Mouse (Mus musculus): ENCODE measurements around the gene Cyp2d11. TPM values are rescaled to one million over a fixed set of nuclear protein-coding genes. Genes with fewer than 3 reads are reported as not detected.
A peak's percentile ranks its signal among the peaks of the same experiment; 100 is the strongest.

Cyp2d11 gene
- polyA plus RNA-seq, 2 experiments, result not detected

DNA sequence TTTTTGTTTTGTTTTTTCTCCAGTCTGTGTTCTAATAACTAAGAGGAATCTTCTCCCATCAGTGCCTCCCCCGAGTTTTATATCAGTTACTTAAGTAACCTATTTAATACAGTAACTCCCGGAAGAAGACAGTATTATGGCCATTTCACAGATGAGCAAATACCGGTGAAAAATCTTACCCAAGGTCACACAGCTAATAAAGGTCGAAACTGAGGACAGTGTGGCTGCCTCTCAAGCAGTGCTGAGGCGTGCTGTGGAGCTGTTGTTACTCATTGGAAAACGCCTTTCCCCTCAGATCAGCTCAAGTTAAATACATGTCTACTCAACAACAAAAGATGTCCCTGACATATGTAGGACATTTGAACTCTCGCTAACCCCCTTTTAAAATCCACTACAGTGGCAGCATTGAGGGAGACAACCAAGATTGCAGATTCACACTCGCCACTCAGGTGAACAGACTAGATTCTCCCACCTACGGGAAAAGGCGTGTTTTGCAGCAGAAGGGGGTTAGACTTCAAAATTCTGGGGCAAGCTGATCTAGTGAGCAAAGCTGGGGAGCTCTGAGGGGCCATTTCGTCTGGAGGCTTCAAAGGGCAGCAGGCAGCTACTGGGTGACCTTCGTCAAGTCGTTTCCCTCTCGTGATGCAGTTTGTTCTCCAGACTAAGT, 40.6 kb downstream of the Cyp2d11 start:
- Histone ChIP-seq H3K4me2 (replicated peaks; ENCODE audit: low read depth, low read length, severe bottlenecking) (peak overlapping the region; percentile 83), H3K27me3 (ENCODE audit: control insufficient read depth, insufficient read depth, low read length) (no peaks in the 10 kb centered on the region), H3K4me3 (replicated peaks; ENCODE audit: low read length) (peak overlapping the region; percentile 71), H3K9me3 (ENCODE audit: control insufficient read depth, low read length) (no peaks in the 10 kb centered on the region), H3K36me3 (ENCODE audit: control insufficient read depth, insufficient read depth, low read length) (peaks cover 29% of the 10 kb centered on the region), H3K27ac (replicated peaks; ENCODE audit: low read depth, low read length) (0 out of 2 replicates have a peak overlapping the region, but pooled peaks have one; percentile 67), H3K9ac (ENCODE audit: low read depth, low read length, severe bottlenecking) (peak overlapping the region; percentile 89), H3K4me1 (ENCODE audit: control insufficient read depth, insufficient read depth, low read length) (peaks cover 15% of the 10 kb centered on the region)
- ATAC-seq (ENCODE audit: low FRiP score, low read depth) (no peak), DNase-seq (ENCODE audit: low spot score) (no peak)
- no peak for TF ChIP-seq POLR2A (IDR thresholded peaks at IDR 0.05; ENCODE audit: borderline replicate concordance, extremely low read depth, insufficient read depth, insufficient read length)
- WGBS, result 28% methylated on average over 14 of the region's 14 CpGs

DNA sequence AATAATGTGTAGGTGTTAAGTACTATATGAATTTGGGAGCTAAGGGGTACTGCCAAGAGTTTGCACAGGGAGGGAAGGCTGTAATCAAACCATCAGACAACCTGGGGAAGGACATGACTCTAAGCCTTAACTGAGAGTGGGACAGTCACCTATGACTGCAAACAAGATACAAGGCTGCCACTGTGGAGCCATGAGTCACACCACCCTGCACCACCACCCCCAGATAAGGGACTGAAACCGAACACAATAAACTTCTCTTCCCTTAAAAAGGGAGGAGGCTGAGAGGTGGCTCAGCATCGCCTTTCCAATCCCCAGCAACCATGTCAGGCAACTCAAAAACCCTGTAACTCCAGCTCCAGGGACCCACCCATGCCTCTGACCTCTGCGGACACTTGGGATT, 42.3 kb downstream of the Cyp2d11 start:
- WGBS, result 77% methylated on average over 3 of the region's 3 CpGs
- no peak for ATAC-seq (ENCODE audit: low FRiP score, low read depth)
- no peak for TF ChIP-seq POLR2A (IDR thresholded peaks at IDR 0.05; ENCODE audit: borderline replicate concordance, extremely low read depth, insufficient read depth, insufficient read length)

GRCm38 (mm10) chr15:82350349-82350748, 43.5 kb downstream of the Cyp2d11 start:
- no peak overlapping the region for H3K4me3 ChIP-seq (replicated peaks; ENCODE audit: low read length)
- ATAC-seq (ENCODE audit: low FRiP score, low read depth) (no peak), DNase-seq (ENCODE audit: low spot score) (no peak)
- H3K27ac ChIP-seq (replicated peaks; ENCODE audit: low read depth, low read length), result no peak overlapping the region
- TF ChIP-seq POLR2A (IDR thresholded peaks at IDR 0.05; ENCODE audit: borderline replicate concordance, extremely low read depth, insufficient read depth, insufficient read length), result no peak
- H3K9me3 ChIP-seq (ENCODE audit: control insufficient read depth, low read length), result no peaks in the 10 kb centered on the region
- 87% methylated on average over 4 of the region's 4 CpGs for WGBS
- H3K27me3 ChIP-seq (ENCODE audit: control insufficient read depth, insufficient read depth, low read length), result no peaks in the 10 kb centered on the region
- no peak overlapping the region for H3K4me2 ChIP-seq (replicated peaks; ENCODE audit: low read depth, low read length, severe bottlenecking)
- peaks cover 35% of the 10 kb centered on the region for H3K36me3 ChIP-seq (ENCODE audit: control insufficient read depth, insufficient read depth, low read length)
- peaks cover 25% of the 10 kb centered on the region for H3K4me1 ChIP-seq (ENCODE audit: control insufficient read depth, insufficient read depth, low read length)
- no peak overlapping the region for H3K9ac ChIP-seq (ENCODE audit: low read depth, low read length, severe bottlenecking)

More for the DNA sequence above, 42.3 kb downstream of the Cyp2d11 start:
- peaks cover 35% of the 10 kb centered on the region for H3K36me3 ChIP-seq (ENCODE audit: control insufficient read depth, insufficient read depth, low read length)
- H3K4me2 ChIP-seq (replicated peaks; ENCODE audit: low read depth, low read length, severe bottlenecking), result no peak overlapping the region
- no peaks in the 10 kb centered on the region for H3K9me3 ChIP-seq (ENCODE audit: control insufficient read depth, low read length)
- no peaks in the 10 kb centered on the region for H3K27me3 ChIP-seq (ENCODE audit: control insufficient read depth, insufficient read depth, low read length)
- H3K27ac ChIP-seq (replicated peaks; ENCODE audit: low read depth, low read length), result no peak overlapping the region
- peaks cover 25% of the 10 kb centered on the region for H3K4me1 ChIP-seq (ENCODE audit: control insufficient read depth, insufficient read depth, low read length)
- H3K9ac ChIP-seq (ENCODE audit: low read depth, low read length, severe bottlenecking), result no peak overlapping the region
- no peak for DNase-seq (ENCODE audit: low spot score)
- H3K4me3 ChIP-seq (replicated peaks; ENCODE audit: low read length), result no peak overlapping the region

DNA sequence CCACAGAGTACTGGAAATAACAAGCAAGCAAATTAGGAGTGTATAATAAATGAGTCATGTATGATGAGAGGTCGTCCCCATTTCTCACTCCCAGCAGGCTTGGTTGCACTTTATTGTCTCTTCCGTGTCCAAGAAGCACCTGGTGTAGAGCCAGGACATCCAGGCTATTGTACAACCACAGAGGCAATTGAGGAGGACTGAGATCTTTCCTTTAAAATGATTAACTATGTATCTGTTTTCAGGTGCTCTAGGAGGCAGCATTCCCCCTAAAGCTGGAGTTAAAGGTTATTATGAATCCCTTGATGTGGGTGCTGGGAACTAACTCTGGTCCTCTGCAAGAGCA, 44.9 kb downstream of the Cyp2d11 start:
- no peak for TF ChIP-seq POLR2A (IDR thresholded peaks at IDR 0.05; ENCODE audit: borderline replicate concordance, extremely low read depth, insufficient read depth, insufficient read length)
- Histone ChIP-seq H3K27ac (replicated peaks; ENCODE audit: low read depth, low read length) (no peak overlapping the region), H3K27me3 (ENCODE audit: control insufficient read depth, insufficient read depth, low read length) (no peaks in the 10 kb centered on the region), H3K9ac (ENCODE audit: low read depth, low read length, severe bottlenecking) (no peak overlapping the region), H3K4me3 (replicated peaks; ENCODE audit: low read length) (no peak overlapping the region), H3K9me3 (ENCODE audit: control insufficient read depth, low read length) (no peaks in the 10 kb centered on the region), H3K4me2 (replicated peaks; ENCODE audit: low read depth, low read length, severe bottlenecking) (no peak overlapping the region), H3K36me3 (ENCODE audit: control insufficient read depth, insufficient read depth, low read length) (peaks cover 35% of the 10 kb centered on the region), H3K4me1 (ENCODE audit: control insufficient read depth, insufficient read depth, low read length) (peaks cover 21% of the 10 kb centered on the region)
- 89% methylated on average over 2 of the region's 2 CpGs for WGBS
- DNase-seq (ENCODE audit: low spot score), result no peak
- no peak for ATAC-seq (ENCODE audit: low FRiP score, low read depth)

DNA sequence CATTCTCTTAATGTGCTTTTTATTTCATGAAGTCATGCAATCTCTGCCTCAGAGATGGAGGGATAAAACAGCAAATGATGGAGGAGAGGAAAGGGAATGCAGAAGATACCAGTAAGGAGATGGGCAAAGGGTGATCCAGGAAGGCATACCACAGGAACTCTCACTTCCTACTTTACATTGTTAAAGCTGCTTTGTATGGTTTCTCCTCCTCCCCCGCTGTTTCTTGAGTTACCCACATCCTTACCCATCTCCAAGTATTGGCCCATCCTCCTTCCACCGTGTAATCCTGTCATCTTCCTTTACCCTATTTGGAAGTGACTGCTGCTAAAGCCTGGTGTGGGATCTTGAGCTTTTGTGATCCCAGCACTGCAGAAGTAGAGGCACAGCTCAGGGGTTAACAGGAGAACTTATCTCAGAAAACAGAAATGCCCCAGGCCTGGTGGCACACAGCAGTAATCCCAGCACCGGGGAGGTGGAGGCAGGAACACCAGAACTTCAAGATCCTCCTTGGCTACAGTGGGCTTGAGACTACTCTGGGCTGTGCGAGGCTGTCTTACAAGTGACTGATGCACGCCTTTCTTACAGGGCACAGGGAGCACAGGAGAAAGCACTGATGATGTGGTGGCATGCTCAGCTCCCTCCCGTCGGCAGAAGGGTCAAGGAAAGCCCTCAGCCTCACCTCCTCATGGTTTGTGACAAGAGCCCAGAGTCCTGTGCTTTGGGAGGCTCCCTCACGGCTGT, 45.4 kb downstream of the Cyp2d11 start:
- Histone ChIP-seq H3K4me2 (replicated peaks; ENCODE audit: low read depth, low read length, severe bottlenecking) (no peak overlapping the region), H3K27me3 (ENCODE audit: control insufficient read depth, insufficient read depth, low read length) (no peaks in the 10 kb centered on the region), H3K27ac (replicated peaks; ENCODE audit: low read depth, low read length) (no peak overlapping the region), H3K4me1 (ENCODE audit: control insufficient read depth, insufficient read depth, low read length) (peaks cover 21% of the 10 kb centered on the region), H3K36me3 (ENCODE audit: control insufficient read depth, insufficient read depth, low read length) (peaks cover 37% of the 10 kb centered on the region), H3K4me3 (replicated peaks; ENCODE audit: low read length) (no peak overlapping the region), H3K9me3 (ENCODE audit: control insufficient read depth, low read length) (no peaks in the 10 kb centered on the region), H3K9ac (ENCODE audit: low read depth, low read length, severe bottlenecking) (no peak overlapping the region)
- 85% methylated on average over 8 of the region's 8 CpGs for WGBS
- DNase-seq (ENCODE audit: low spot score) (no peak), ATAC-seq (ENCODE audit: low FRiP score, low read depth) (no peak)
- TF ChIP-seq POLR2A (IDR thresholded peaks at IDR 0.05; ENCODE audit: borderline replicate concordance, extremely low read depth, insufficient read depth, insufficient read length), result no peak
